Mouse (Mus musculus) hindbrain, embryonic 14.5 days (tissue): ENCODE data around the gene Soat2. TPM values are rescaled to one million over a fixed set of nuclear protein-coding genes. Genes with fewer than 3 reads are reported as not detected.

ENCODE experiments used
- ATAC-seq: fragments of 200-750 bp; cut with Nextera tagmentation; 2 replicates; pipeline ENCODE4 v1.8.0; 2017; ENCODE audit warnings: moderate number of reproducible peaks, mild to moderate bottlenecking, moderate TSS enrichment, moderate library complexity; ENCODE audit not compliant: low FRiP score
- DNase-seq: peaks from one replicate; pipeline ENCODE4 v3.0.0-alpha.2; 2015; ENCODE audit warnings: low spot score
- H3K27ac ChIP-seq: fragments of 300-500 bp; sonication (generic); 2 replicates; pipeline ENCODE4 v1.5.1; 2014; ENCODE audit warnings: mild to moderate bottlenecking, moderate library complexity
- H3K27me3 ChIP-seq: fragments of 300-500 bp; sonication (generic); 2 replicates; pipeline ENCODE4 v1.6.1; 2014; ENCODE audit warnings: mild to moderate bottlenecking, low read length, mixed read lengths; ENCODE audit not compliant: control insufficient read depth, insufficient read depth
- H3K36me3 ChIP-seq: fragments of 300-500 bp; sonication (generic); replicated peaks from 2 replicates; pipeline ENCODE4 v1.6.1; 2014; ENCODE audit not compliant: control insufficient read depth, insufficient read depth
- H3K4me1 ChIP-seq: fragments of 300-500 bp; sonication (generic); replicated peaks from 2 replicates; pipeline ENCODE4 v1.6.1; 2014; ENCODE audit warnings: antibody characterized with exemption, low read length, mixed read lengths; ENCODE audit not compliant: control insufficient read depth, insufficient read depth
- H3K4me2 ChIP-seq: fragments of 300-500 bp; sonication (generic); replicated peaks from 2 replicates; pipeline ENCODE4 v1.6.1; 2014; ENCODE audit warnings: mild to moderate bottlenecking, moderate library complexity
- H3K4me3 ChIP-seq: fragments of 300-500 bp; sonication (generic); replicated peaks from 2 replicates; pipeline ENCODE4 v1.5.1; 2014; ENCODE audit warnings: mild to moderate bottlenecking, low read length
- H3K9ac ChIP-seq: fragments of 300-500 bp; sonication (generic); 2 replicates; pipeline ENCODE4 v1.6.1; 2014
- H3K9me3 ChIP-seq: fragments of 300-500 bp; sonication (generic); 2 replicates; pipeline ENCODE4 v1.6.1; 2016; ENCODE audit warnings: low read length; ENCODE audit not compliant: control insufficient read depth
- WGBS: fragments of 180-500 bp; shearing (Covaris S2); extraction: QIAGEN DNeasy Blood & Tissue Kit; methylation state at CpG from one replicate; pipeline ENCODE4 v1.1.7; 2014; 5-methylcytosine and 5-hydroxymethylcytosine counted together
- polyA plus RNA-seq: library from polyadenylated mRNA; unstranded; fragments of >200 nt; fragmentation: Nextera tagmentation; extraction: Ambion mirVana; gene quantifications from 2 replicates; pipeline ENCODE4 v1.2.1, GENCODE M21; 2014

Soat2 gene
- polyA plus RNA-seq, 1 experiment from 2014 or later: not detected

GRCm38 (mm10) chr15:102204674-102205505 lies 54.6 kb downstream of the Soat2 start, which contains the start of gene Csad:
Gene Csad, minus strand, starts transcription at chr15:102204724.
- Histone ChIP-seq H3K4me1 (peaks cover 39% of the 10 kb centered on the region), H3K9ac (peak within 1 kb of the TSS; percentile 92), H3K27me3 (no peaks in the 10 kb centered on the region), H3K9me3 (no peaks in the 10 kb centered on the region), H3K4me3 (peak within 1 kb of the TSS; percentile 79), H3K4me2 (peak within 1 kb of the TSS; percentile 60), H3K27ac (peak within 1 kb of the TSS; percentile 99), H3K36me3 (peaks cover 54% of the 10 kb centered on the region)
- DNase-seq: no peak
- 56% methylated on average over 19 of the region's 19 CpGs for WGBS
- ATAC-seq: no peak

- ATAC-seq: peak; percentile 36; the same call in 1 of the 2 replicates
- Histone ChIP-seq H3K27me3 (no peaks in the 10 kb centered on the region), H3K4me1 (peaks cover 39% of the 10 kb centered on the region), H3K4me3 (peak overlapping the region; percentile 79), H3K27ac (peak overlapping the region; percentile 99), H3K9ac (peak overlapping the region; percentile 92), H3K4me2 (peak overlapping the region; percentile 60), H3K9me3 (no peaks in the 10 kb centered on the region), H3K36me3 (peaks cover 63% of the 10 kb centered on the region)
- 31% methylated on average over 8 of the region's 8 CpGs for WGBS
- DNase-seq: peak; percentile 73
Observed at GRCm38 (mm10) chr15:102205779-102206178, 55.5 kb downstream of the Soat2 start.

DNA sequence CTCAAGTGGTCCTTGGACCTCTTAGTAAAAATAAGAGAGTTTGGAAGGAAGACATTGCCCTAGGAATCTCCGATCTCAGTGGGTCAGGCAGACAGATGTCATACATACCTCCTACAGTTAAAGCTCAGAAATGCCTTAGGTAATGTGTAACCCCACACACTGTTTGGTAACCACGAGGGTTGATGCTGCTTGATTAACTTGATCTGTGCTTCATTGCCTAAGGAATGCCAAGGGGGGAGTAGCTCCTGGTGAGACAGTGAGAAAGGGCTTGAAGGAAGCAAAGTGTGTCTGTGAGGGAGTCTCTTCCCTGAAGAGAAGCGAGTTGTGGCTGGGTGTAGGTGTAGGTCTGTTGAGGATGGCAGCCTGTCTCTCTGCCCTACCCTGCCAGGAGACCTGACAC lies 57.0 kb downstream of the Soat2 start:
- Histone ChIP-seq H3K27ac (no peak overlapping the region), H3K9me3 (no peaks in the 10 kb centered on the region), H3K4me3 (no peak overlapping the region), H3K9ac (no peak overlapping the region), H3K36me3 (peaks cover 75% of the 10 kb centered on the region), H3K4me1 (peaks cover 36% of the 10 kb centered on the region), H3K27me3 (no peaks in the 10 kb centered on the region), H3K4me2 (0 out of 2 replicates have a peak overlapping the region, but pooled peaks have one; percentile 60)
- WGBS: 81% methylated on average over 3 of the region's 3 CpGs
- ATAC-seq (no peak), DNase-seq (no peak)

- ATAC-seq: no peak
- Histone ChIP-seq H3K9ac (no peak overlapping the region), H3K27me3 (no peaks in the 10 kb centered on the region), H3K4me1 (peaks cover 31% of the 10 kb centered on the region), H3K4me2 (no peak overlapping the region), H3K27ac (no peak overlapping the region), H3K36me3 (peaks cover 83% of the 10 kb centered on the region), H3K9me3 (no peaks in the 10 kb centered on the region), H3K4me3 (no peak overlapping the region)
- 96% methylated on average over 9 of the region's 9 CpGs for WGBS
- DNase-seq: no peak
Observed at GRCm38 (mm10) chr15:102208092-102208561, 57.8 kb downstream of the Soat2 start.

DNA sequence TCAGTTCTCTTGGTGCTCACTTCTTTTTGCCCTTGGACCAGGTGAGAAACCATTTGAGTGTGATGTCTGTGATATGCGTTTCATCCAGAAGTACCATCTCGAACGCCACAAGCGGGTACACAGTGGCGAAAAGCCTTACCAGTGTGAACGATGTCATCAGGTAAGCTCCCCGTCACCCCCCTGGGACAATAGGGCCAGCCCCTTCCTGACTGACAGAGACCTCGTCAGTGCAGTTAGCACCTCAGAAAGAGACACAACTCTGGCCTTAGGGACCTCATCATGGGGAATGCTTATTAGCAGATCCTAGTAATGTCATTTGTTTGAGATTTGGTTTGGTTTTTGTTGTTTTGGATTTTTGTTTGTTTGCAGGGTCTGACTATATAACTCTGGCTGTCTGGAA lies 58.8 kb downstream of the Soat2 start:
- Histone ChIP-seq H3K4me2 (no peak overlapping the region), H3K36me3 (peaks cover 93% of the 10 kb centered on the region)
- ATAC-seq: no peak

GRCm38 (mm10) chr15:102210816-102211215 lies 60.5 kb downstream of the Soat2 start:
- no peak overlapping the region for H3K4me2 ChIP-seq
- H3K4me3 ChIP-seq: no peak overlapping the region
- 94% methylated on average over 4 of the region's 4 CpGs for WGBS
- H3K27me3 ChIP-seq: no peaks in the 10 kb centered on the region
- peaks cover 95% of the 10 kb centered on the region for H3K36me3 ChIP-seq
- ATAC-seq (no peak), DNase-seq (no peak)
- H3K9me3 ChIP-seq: no peaks in the 10 kb centered on the region
- no peak overlapping the region for H3K27ac ChIP-seq
- no peak overlapping the region for H3K9ac ChIP-seq
- peaks cover 14% of the 10 kb centered on the region for H3K4me1 ChIP-seq

More for the DNA sequence above, 58.8 kb downstream of the Soat2 start:
- no peaks in the 10 kb centered on the region for H3K27me3 ChIP-seq
- H3K4me1 ChIP-seq: peaks cover 31% of the 10 kb centered on the region
- no peaks in the 10 kb centered on the region for H3K9me3 ChIP-seq
- no peak overlapping the region for H3K4me3 ChIP-seq
- H3K9ac ChIP-seq: no peak overlapping the region
- no peak for DNase-seq
- no peak overlapping the region for H3K27ac ChIP-seq
- 93% methylated on average over 8 of the region's 8 CpGs for WGBS

- WGBS: 82% methylated on average over 6 of the region's 6 CpGs
- Histone ChIP-seq H3K9ac (no peak overlapping the region), H3K36me3 (peaks cover 92% of the 10 kb centered on the region), H3K27ac (no peak overlapping the region), H3K4me2 (no peak overlapping the region), H3K9me3 (no peaks in the 10 kb centered on the region), H3K27me3 (no peaks in the 10 kb centered on the region), H3K4me1 (peaks cover 6% of the 10 kb centered on the region; the same call in 1 of the 2 replicates), H3K4me3 (no peak overlapping the region)
- DNase-seq (no peak), ATAC-seq (no peak)
Observed at GRCm38 (mm10) chr15:102211895-102212294, 61.6 kb downstream of the Soat2 start.

Other genes starting within 250 kb of the Soat2 start
- gene Krt4, start 225.8 kb upstream of the Soat2 start, polyA plus RNA-seq: not detected in 2 replicates
- gene Krt79, start 210.2 kb upstream of the Soat2 start, polyA plus RNA-seq: 0.29 TPM in 1 of 2 replicates, not detected in the other
- gene Krt78, start 196.2 kb upstream of the Soat2 start, polyA plus RNA-seq: 0.07 TPM in 1 of 2 replicates, not detected in the other
- 4.1 and 6.8 TPM in 2 replicates for gene Krt8, start 146.0 kb upstream of the Soat2 start, polyA plus RNA-seq
- gene Krt18, start 122.3 kb upstream of the Soat2 start, polyA plus RNA-seq: 8.6 and 15.7 TPM in 2 replicates
- 83.6 and 93.2 TPM in 2 replicates for gene Eif4b, start 76.8 kb upstream of the Soat2 start, polyA plus RNA-seq
- gene Tns2, start 50.1 kb upstream of the Soat2 start, polyA plus RNA-seq: 9.9 and 10.4 TPM in 2 replicates
- 54.8 and 62.4 TPM in 2 replicates for gene Spryd3, start 14.3 kb upstream of the Soat2 start, polyA plus RNA-seq
- gene Igfbp6, start 6.2 kb upstream of the Soat2 start, polyA plus RNA-seq: 1.8 and 1.9 TPM in 2 replicates
- 45.4 and 47.1 TPM in 2 replicates for gene Zfp740, start 52.7 kb downstream of the Soat2 start, polyA plus RNA-seq
- gene Csad, start 54.2 kb downstream of the Soat2 start, polyA plus RNA-seq: 27.5 and 33.3 TPM in 2 replicates
- gene Itgb7, start 81.4 kb downstream of the Soat2 start, polyA plus RNA-seq: 0.22 and 1.1 TPM in 2 replicates
- 6.2 and 6.7 TPM in 2 replicates for gene Rarg, start 107.0 kb downstream of the Soat2 start, polyA plus RNA-seq
- gene Gm9918, start 120.0 kb downstream of the Soat2 start, polyA plus RNA-seq: not detected in 2 replicates
- gene Mfsd5, start 128.9 kb downstream of the Soat2 start, polyA plus RNA-seq: 60.6 and 61.8 TPM in 2 replicates
- gene Espl1, start 145.7 kb downstream of the Soat2 start, polyA plus RNA-seq: 6.8 and 7.0 TPM in 2 replicates
- 518 and 626 TPM in 2 replicates for gene Pfdn5, start 175.6 kb downstream of the Soat2 start, polyA plus RNA-seq
- 77.4 and 78.4 TPM in 2 replicates for gene Myg1, start 181.2 kb downstream of the Soat2 start, polyA plus RNA-seq
- 30.7 and 33.8 TPM in 2 replicates for gene Aaas, start 200.2 kb downstream of the Soat2 start, polyA plus RNA-seq
- gene Sp7, start 216.7 kb downstream of the Soat2 start, polyA plus RNA-seq: 0.64 and 0.82 TPM in 2 replicates